Mouse (Mus musculus) CD8-positive naive resting alpha-beta T cell, adult 57 days (primary cell): ENCODE results near the gene Stfa1. TPM values are rescaled to one million over a fixed set of nuclear protein-coding genes. Genes with fewer than 3 reads are reported as not detected.

Source experiments
- total RNA-seq: library from RNA; stranded (reverse); gene quantifications from one replicate; pipeline ENCODE4 v1.2.4, GENCODE M21; 2023

The Stfa1 gene
- not detected for total RNA-seq

GRCm38 (mm10) chr16:36276796-36277195 lies at the start of gene Stfa1:
Stfa1 (plus strand) TSS chr16:36276951.

GRCm38 (mm10) chr16:36334232-36334631 lies 57.5 kb downstream of the Stfa1 start, which contains the start of gene BC117090:
BC117090 (minus strand) TSS chr16:36334332.

Other genes with a start within 250 kb of the Stfa1 start
- gene Wdr5b, start 235.8 kb upstream of the Stfa1 start, total RNA-seq = 8.2 TPM
- gene Fam162a, start 205.4 kb upstream of the Stfa1 start, total RNA-seq = 31.2 TPM
- 37.6 TPM for gene Ccdc58, start 205.3 kb upstream of the Stfa1 start, total RNA-seq
- not detected for gene Csta1, start 145.7 kb upstream of the Stfa1 start, total RNA-seq
- not detected for gene Stfa2l1, start 120.1 kb upstream of the Stfa1 start, total RNA-seq
- gene Gm5483, start 92.7 kb upstream of the Stfa1 start, total RNA-seq = not detected
- not detected for gene Gm5416, start 66.5 kb upstream of the Stfa1 start, total RNA-seq
- gene 2010005H15Rik, start 55.5 kb upstream of the Stfa1 start, total RNA-seq = not detected
- not detected for gene BC117090, start 57.4 kb downstream of the Stfa1 start, total RNA-seq
- gene BC100530, start 90.8 kb downstream of the Stfa1 start, total RNA-seq = not detected
- gene Stfa2, start 131.5 kb downstream of the Stfa1 start, total RNA-seq = not detected
- not detected for gene Stfa3, start 178.4 kb downstream of the Stfa1 start, total RNA-seq